Mouse (Mus musculus): ENCODE results near the gene Rere. TPM values are rescaled to one million over a fixed set of nuclear protein-coding genes. Genes with fewer than 3 reads are reported as not detected.

The Rere gene
- polyA plus RNA-seq, 1 experiment from 2014 or later = 16.0 TPM

DNA sequence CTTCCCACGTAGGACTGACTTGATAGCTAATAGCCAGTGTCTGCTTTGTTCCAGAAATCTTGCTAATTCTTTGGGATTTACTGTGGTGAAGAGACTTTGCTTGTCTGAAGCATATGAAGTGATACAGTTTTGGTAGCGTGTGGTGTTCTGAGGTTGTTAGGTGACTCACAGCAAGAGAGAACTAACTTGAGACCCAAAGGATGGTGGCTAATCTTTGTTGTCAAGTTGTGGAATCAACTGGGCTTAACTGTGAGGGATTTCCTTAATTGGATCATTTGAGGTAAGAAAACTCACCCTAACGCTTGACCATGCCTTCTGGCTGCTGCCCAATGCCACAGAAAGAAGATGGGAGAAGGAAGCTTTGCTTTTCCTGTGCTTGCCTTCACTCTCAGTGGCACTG, 63.1 kb downstream of the Rere start:
- DNase-seq (ENCODE audit: low spot score) (no peak), ATAC-seq (no peak)
- H3K9ac ChIP-seq (replicated peaks; ENCODE audit: low read depth) = no peak overlapping the region
- no peak for TF ChIP-seq EP300 (IDR thresholded peaks at IDR 0.05)
- TF ChIP-seq CTCF (IDR thresholded peaks at IDR 0.05) = no peak
- no peaks in the 10 kb centered on the region for H3K27me3 ChIP-seq (replicated peaks; ENCODE audit: insufficient read depth, low read length)
- H3K4me3 ChIP-seq (ENCODE audit: low read depth, low read length) = no peak overlapping the region
- H3K4me1 ChIP-seq (ENCODE audit: insufficient read depth, low read depth, low read length) = peaks cover 5% of the 10 kb centered on the region; the same call in 1 of the 2 replicates
- H3K9me3 ChIP-seq (ENCODE audit: low read length) = no peaks in the 10 kb centered on the region
- H3K36me3 ChIP-seq (ENCODE audit: insufficient read depth, low read length) = no peaks in the 10 kb centered on the region
- WGBS = 76% methylated on average over 3 of the region's 3 CpGs
- H3K4me2 ChIP-seq (replicated peaks; ENCODE audit: low read depth, low read length) = no peak overlapping the region
- no peak overlapping the region for H3K27ac ChIP-seq (ENCODE audit: low read length)

GRCm38 (mm10) chr4:150346651-150347386, 65.4 kb downstream of the Rere start:
- no peaks in the 10 kb centered on the region for H3K27me3 ChIP-seq (replicated peaks; ENCODE audit: insufficient read depth, low read length)
- peak; percentile 44 for ATAC-seq
- H3K4me3 ChIP-seq (ENCODE audit: low read depth, low read length) = no peak overlapping the region
- no peak overlapping the region for H3K9ac ChIP-seq (replicated peaks; ENCODE audit: low read depth)
- DNase-seq (ENCODE audit: low spot score) = no peak
- no peaks in the 10 kb centered on the region for H3K36me3 ChIP-seq (ENCODE audit: insufficient read depth, low read length)
- TF ChIP-seq EP300 (IDR thresholded peaks at IDR 0.05) (no peak), CTCF (IDR thresholded peaks at IDR 0.05) (no peak)
- H3K4me2 ChIP-seq (replicated peaks; ENCODE audit: low read depth, low read length) = no peak overlapping the region
- H3K4me1 ChIP-seq (ENCODE audit: insufficient read depth, low read depth, low read length) = peaks cover 5% of the 10 kb centered on the region; the same call in 1 of the 2 replicates
- no peaks in the 10 kb centered on the region for H3K9me3 ChIP-seq (ENCODE audit: low read length)
- H3K27ac ChIP-seq (ENCODE audit: low read length) = peak overlapping the region; percentile 26; the same call in 1 of the 2 replicates
- 24% methylated on average over 4 of the region's 4 CpGs for WGBS

- Histone ChIP-seq H3K27me3 (replicated peaks; ENCODE audit: insufficient read depth, low read length) (no peaks in the 10 kb centered on the region), H3K4me3 (ENCODE audit: low read depth, low read length) (no peak overlapping the region), H3K9ac (replicated peaks; ENCODE audit: low read depth) (no peak overlapping the region), H3K4me1 (ENCODE audit: insufficient read depth, low read depth, low read length) (peaks cover 5% of the 10 kb centered on the region; the same call in 1 of the 2 replicates), H3K36me3 (ENCODE audit: insufficient read depth, low read length) (no peaks in the 10 kb centered on the region), H3K4me2 (replicated peaks; ENCODE audit: low read depth, low read length) (no peak overlapping the region), H3K27ac (ENCODE audit: low read length) (no peak overlapping the region), H3K9me3 (ENCODE audit: low read length) (no peaks in the 10 kb centered on the region)
- peak; percentile 82 for TF ChIP-seq CTCF (IDR thresholded peaks at IDR 0.05)
- no peak for TF ChIP-seq EP300 (IDR thresholded peaks at IDR 0.05)
- DNase-seq (ENCODE audit: low spot score) (peak; percentile 61), ATAC-seq (no peak)
- 8% methylated on average over 2 of the region's 2 CpGs for WGBS
These were observed 65.9 kb downstream of the Rere start for GRCm38 (mm10) chr4:150347387-150347672.

- Histone ChIP-seq H3K9me3 (ENCODE audit: low read length) (no peaks in the 10 kb centered on the region), H3K4me3 (ENCODE audit: low read depth, low read length) (no peak overlapping the region), H3K4me2 (replicated peaks; ENCODE audit: low read depth, low read length) (no peak overlapping the region), H3K4me1 (ENCODE audit: insufficient read depth, low read depth, low read length) (peaks cover 5% of the 10 kb centered on the region; the same call in 1 of the 2 replicates), H3K27ac (ENCODE audit: low read length) (no peak overlapping the region), H3K36me3 (ENCODE audit: insufficient read depth, low read length) (no peaks in the 10 kb centered on the region), H3K27me3 (replicated peaks; ENCODE audit: insufficient read depth, low read length) (no peaks in the 10 kb centered on the region), H3K9ac (replicated peaks; ENCODE audit: low read depth) (no peak overlapping the region)
- ATAC-seq (peak; percentile 67), DNase-seq (ENCODE audit: low spot score) (peak; percentile 75)
- WGBS = 48% methylated on average over 6 of the region's 6 CpGs
- no peak for TF ChIP-seq CTCF (IDR thresholded peaks at IDR 0.05)
- TF ChIP-seq EP300 (IDR thresholded peaks at IDR 0.05) = peak; percentile 42; the same call in 1 of the 2 replicates
These were observed 68.2 kb downstream of the Rere start for GRCm38 (mm10) chr4:150349680-150350101.

DNA sequence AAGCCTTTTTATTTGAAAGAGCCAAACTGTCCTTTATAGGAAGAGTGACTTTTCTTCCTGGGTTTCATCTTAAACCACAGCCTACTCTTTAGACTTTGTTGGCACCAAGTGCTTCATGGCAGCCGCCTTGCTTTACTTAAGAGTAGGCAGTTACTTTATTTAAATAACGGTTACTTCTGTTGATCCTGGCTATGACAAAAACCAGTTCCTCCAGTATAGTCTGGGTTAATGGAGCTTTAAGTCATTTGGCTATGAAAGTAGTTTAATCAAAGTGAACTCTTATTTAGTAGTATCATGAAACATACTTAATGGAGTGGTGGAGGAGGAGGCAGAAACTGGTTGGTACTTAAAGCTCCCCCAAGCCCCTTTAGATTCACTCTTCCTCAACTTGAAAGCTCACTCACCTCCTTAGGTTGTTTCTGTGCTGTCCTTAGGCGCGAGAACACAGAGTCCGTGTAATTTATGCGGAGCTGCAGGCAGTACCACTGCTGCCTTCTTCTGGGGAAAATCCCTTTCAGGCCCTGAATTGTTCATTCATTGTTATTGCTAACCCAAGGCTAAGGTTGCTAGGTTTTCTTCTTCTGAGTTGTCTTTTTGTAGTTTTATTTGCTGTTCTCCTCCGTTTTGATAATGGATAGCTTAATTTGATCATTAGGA, 70.1 kb downstream of the Rere start:
- peaks cover 5% of the 10 kb centered on the region; the same call in 1 of the 2 replicates for H3K4me1 ChIP-seq (ENCODE audit: insufficient read depth, low read depth, low read length)
- H3K36me3 ChIP-seq (ENCODE audit: insufficient read depth, low read length) = no peaks in the 10 kb centered on the region
- H3K27ac ChIP-seq (ENCODE audit: low read length) = no peak overlapping the region
- no peaks in the 10 kb centered on the region for H3K27me3 ChIP-seq (replicated peaks; ENCODE audit: insufficient read depth, low read length)
- H3K9ac ChIP-seq (replicated peaks; ENCODE audit: low read depth) = no peak overlapping the region
- ATAC-seq (no peak), DNase-seq (ENCODE audit: low spot score) (peak; percentile 60)
- H3K4me3 ChIP-seq (ENCODE audit: low read depth, low read length) = no peak overlapping the region
- no peaks in the 10 kb centered on the region for H3K9me3 ChIP-seq (ENCODE audit: low read length)
- H3K4me2 ChIP-seq (replicated peaks; ENCODE audit: low read depth, low read length) = no peak overlapping the region
- TF ChIP-seq CTCF (IDR thresholded peaks at IDR 0.05) (no peak), EP300 (IDR thresholded peaks at IDR 0.05) (no peak)
- 59% methylated on average over 7 of the region's 7 CpGs for WGBS

DNA sequence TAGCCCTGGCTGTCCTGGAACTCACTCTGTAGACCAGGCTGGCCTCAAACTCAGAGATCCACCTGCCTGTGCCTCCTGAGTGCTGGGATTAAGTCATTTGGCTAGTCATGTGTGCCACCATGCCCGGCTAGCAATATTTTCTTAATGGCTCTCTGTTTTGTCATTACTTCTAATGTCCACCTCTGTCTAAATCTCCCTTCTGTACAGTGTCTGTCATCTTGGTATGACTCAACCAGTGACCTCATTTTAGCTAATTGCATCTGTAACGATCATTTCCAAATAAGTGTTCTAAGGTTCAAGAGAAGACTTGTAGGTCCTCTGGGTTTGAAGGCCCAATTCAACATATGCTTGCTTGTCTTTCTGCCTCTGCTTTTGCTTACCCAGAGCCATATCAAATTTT, 71.3 kb downstream of the Rere start:
- no peaks in the 10 kb centered on the region for H3K9me3 ChIP-seq (ENCODE audit: low read length)
- no peak overlapping the region for H3K9ac ChIP-seq (replicated peaks; ENCODE audit: low read depth)
- no peak overlapping the region for H3K4me2 ChIP-seq (replicated peaks; ENCODE audit: low read depth, low read length)
- no peak for TF ChIP-seq EP300 (IDR thresholded peaks at IDR 0.05)
- ATAC-seq = no peak
- no peak overlapping the region for H3K4me3 ChIP-seq (ENCODE audit: low read depth, low read length)
- H3K27me3 ChIP-seq (replicated peaks; ENCODE audit: insufficient read depth, low read length) = no peaks in the 10 kb centered on the region
- H3K36me3 ChIP-seq (ENCODE audit: insufficient read depth, low read length) = no peaks in the 10 kb centered on the region
- peaks cover under 1% of the 10 kb centered on the region; the same call in 1 of the 2 replicates for H3K4me1 ChIP-seq (ENCODE audit: insufficient read depth, low read depth, low read length)
- no peak overlapping the region for H3K27ac ChIP-seq (ENCODE audit: low read length)
- 87% methylated on average over 2 of the region's 2 CpGs for WGBS
- no peak for DNase-seq (ENCODE audit: low spot score)

Data from lung, postnatal 0 days (tissue).